Mouse (Mus musculus) testis, adult 2 months (tissue): ENCODE results near the gene Zbtb22.

Source experiments
- CTCF ChIP-seq: fragments of 200-500 bp; IDR thresholded peaks from 2 replicates; pipeline ENCODE4 v1.5.1; 2012; ENCODE audit warnings: low read depth, mild to moderate bottlenecking, inconsistent platforms, low read length, moderate library complexity; ENCODE audit not compliant: control insufficient read depth, insufficient read depth, insufficient replicate concordance
- POLR2A ChIP-seq: fragments of 200-500 bp; IDR thresholded peaks from 2 replicates; pipeline ENCODE4 v1.6.1; 2012; ENCODE audit warnings: low read depth, mild to moderate bottlenecking, inconsistent platforms, low read length, moderate library complexity; ENCODE audit not compliant: control insufficient read depth

- TF ChIP-seq CTCF (no peak), POLR2A (no peak)
Measured at GRCm38 (mm10) chr17:33917656-33918292, 2.1 kb downstream of the Zbtb22 start.
